Mouse (Mus musculus) spleen, adult 2 months (tissue): Measurements from ENCODE around the gene Smg8.

Experiments used
- CTCF ChIP-seq: fragments of 200-500 bp; IDR thresholded peaks from 2 replicates; pipeline ENCODE4 v1.5.1; 2011; ENCODE audit warnings: mild to moderate bottlenecking, inconsistent platforms; ENCODE audit not compliant: insufficient read depth, insufficient read length, insufficient replicate concordance; ENCODE audit errors: extremely low read depth
- POLR2A ChIP-seq: fragments of 200-500 bp; IDR thresholded peaks from 2 replicates; pipeline ENCODE4 v1.6.1; 2011; ENCODE audit warnings: low read depth, low read length, inconsistent platforms

DNA sequence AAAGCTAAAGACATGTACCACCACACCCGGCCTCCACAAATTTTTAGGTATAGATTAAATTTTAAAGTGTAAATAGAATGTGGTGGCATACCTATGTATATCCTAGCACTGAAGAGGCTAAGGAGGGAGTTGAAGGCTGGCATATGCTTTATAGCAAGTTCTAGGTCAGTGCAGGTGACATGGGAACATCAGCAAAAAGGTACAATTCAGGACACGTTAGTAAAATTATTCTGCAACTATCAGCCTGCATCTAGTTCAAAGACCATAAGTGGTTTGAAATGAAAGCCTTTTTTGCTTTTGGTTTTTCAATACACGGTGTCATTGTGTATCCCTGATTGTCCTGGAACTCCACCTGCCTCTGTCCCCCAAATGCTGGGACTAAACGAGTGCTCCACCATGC lies 39.0 kb upstream of the Smg8 start:
- no peak for TF ChIP-seq CTCF
- TF ChIP-seq POLR2A = no peak
